Mouse (Mus musculus) forebrain, postnatal 0 days (tissue): ENCODE data around the gene Cnbp. TPM values are rescaled to one million over a fixed set of nuclear protein-coding genes. Genes with fewer than 3 reads are reported as not detected.

Source experiments
- ATAC-seq: fragments of 200-750 bp; cut with Nextera tagmentation; 2 replicates; pipeline ENCODE4 v1.8.0; 2017; ENCODE audit warnings: mild to moderate bottlenecking, moderate library complexity
- DNase-seq: peaks from one replicate; pipeline ENCODE4 v3.0.0-alpha.2; 2015
- H3K27ac ChIP-seq: fragments of 300-500 bp; sonication (generic); 2 replicates; pipeline ENCODE4 v1.5.1; 2014; ENCODE audit warnings: low read depth, mild to moderate bottlenecking, antibody characterized with exemption, low read length, moderate library complexity, mixed read lengths
- H3K27me3 ChIP-seq: fragments of 300-500 bp; sonication (generic); 2 replicates; pipeline ENCODE4 v1.6.1; 2014; ENCODE audit warnings: mild to moderate bottlenecking, low read length, mixed read lengths; ENCODE audit not compliant: insufficient read depth
- H3K36me3 ChIP-seq: fragments of 300-500 bp; sonication (generic); 2 replicates; pipeline ENCODE4 v1.6.1; 2014; ENCODE audit warnings: mild to moderate bottlenecking, moderate library complexity; ENCODE audit not compliant: insufficient read depth
- H3K4me1 ChIP-seq: fragments of 300-500 bp; sonication (generic); 2 replicates; pipeline ENCODE4 v1.6.1; 2014; ENCODE audit warnings: antibody characterized with exemption; ENCODE audit not compliant: insufficient read depth
- H3K4me2 ChIP-seq: fragments of 300-500 bp; sonication (generic); 2 replicates; pipeline ENCODE4 v1.6.1; 2014; ENCODE audit warnings: low read depth, mild to moderate bottlenecking, moderate library complexity
- H3K4me3 ChIP-seq: fragments of 300-500 bp; sonication (generic); 2 replicates; pipeline ENCODE4 v1.5.1; 2014; ENCODE audit warnings: low read depth, low read length, mixed read lengths
- H3K9ac ChIP-seq: fragments of 300-500 bp; sonication (generic); 2 replicates; pipeline ENCODE4 v1.6.1; 2014; ENCODE audit warnings: mild to moderate bottlenecking
- H3K9me3 ChIP-seq: fragments of 300-500 bp; sonication (generic); 2 replicates; pipeline ENCODE4 v1.6.1; 2016; ENCODE audit warnings: low read length
- CTCF ChIP-seq: sonication (generic); IDR thresholded peaks from 2 replicates; pipeline ENCODE4 v1.5.1; 2016; ENCODE audit warnings: antibody characterized with exemption, control low read depth, low read depth
- WGBS: fragments of 180-500 bp; shearing (Covaris S2); extraction: QIAGEN DNeasy Blood & Tissue Kit; methylation state at CpG from one replicate; pipeline ENCODE4 v1.1.7; 2014; 5-methylcytosine and 5-hydroxymethylcytosine counted together
- polyA plus RNA-seq: library from polyadenylated mRNA; unstranded; fragments of >200 nt; fragmentation: Nextera tagmentation; extraction: Ambion mirVana; gene quantifications from 2 replicates; pipeline ENCODE4 v1.2.1, GENCODE M21; 2015
- total RNA-seq: library from RNA; depleted of rRNA; stranded (reverse); fragments of >200 nt; gene quantifications from 2 replicates; pipeline ENCODE4 v1.2.3, GENCODE M21; 2014; rRNA removed

Cnbp gene
- total and polyA plus RNA-seq, 2 experiments from 2014 or later = 244 to 687 TPM

GRCm38 (mm10) chr6:87796251-87796880 is 54.5 kb downstream of the Cnbp start:
- Histone ChIP-seq H3K27me3 (no peaks in the 10 kb centered on the region), H3K36me3 (peaks cover 23% of the 10 kb centered on the region), H3K27ac (no peak overlapping the region), H3K9me3 (no peaks in the 10 kb centered on the region), H3K9ac (no peak overlapping the region), H3K4me1 (no peaks in the 10 kb centered on the region), H3K4me3 (no peak overlapping the region), H3K4me2 (no peak overlapping the region)
- DNase-seq (no peak), ATAC-seq (no peak)
- no peak for TF ChIP-seq CTCF
- WGBS = 84% methylated on average over 6 of the region's 6 CpGs

- Histone ChIP-seq H3K4me2 (no peak overlapping the region), H3K4me1 (no peaks in the 10 kb centered on the region), H3K27me3 (no peaks in the 10 kb centered on the region), H3K9ac (no peak overlapping the region), H3K4me3 (no peak overlapping the region), H3K27ac (no peak overlapping the region), H3K9me3 (no peaks in the 10 kb centered on the region), H3K36me3 (peaks cover 29% of the 10 kb centered on the region)
- TF ChIP-seq CTCF = no peak
- DNase-seq = no peak
- WGBS = 61% methylated on average over 6 of the region's 6 CpGs
- ATAC-seq = no peak
Measured at GRCm38 (mm10) chr6:87795385-87796150, 55.3 kb downstream of the Cnbp start.

- H3K4me2 ChIP-seq = no peak overlapping the region
- H3K4me3 ChIP-seq = no peak overlapping the region
- TF ChIP-seq CTCF = no peak
- no peaks in the 10 kb centered on the region for H3K4me1 ChIP-seq
- H3K9ac ChIP-seq = no peak overlapping the region
- DNase-seq = no peak
- no peaks in the 10 kb centered on the region for H3K9me3 ChIP-seq
- no peak overlapping the region for H3K27ac ChIP-seq
- H3K27me3 ChIP-seq = no peaks in the 10 kb centered on the region
- 94% methylated on average over 10 of the region's 10 CpGs for WGBS
- no peak for ATAC-seq
- H3K36me3 ChIP-seq = peaks cover 29% of the 10 kb centered on the region
Measured at GRCm38 (mm10) chr6:87793821-87794510, 56.9 kb downstream of the Cnbp start.

Other genes starting within 250 kb of the Cnbp start
- gene Aplf, start 178.9 kb downstream of the Cnbp start, total RNA-seq = 8.1 and 9.1 TPM in 2 replicates
- 8.8 and 12.0 TPM in 2 replicates for gene Aplf, start 178.9 kb downstream of the Cnbp start, polyA plus RNA-seq
- gene Efcc1, start 120.2 kb downstream of the Cnbp start, total RNA-seq = 4.8 and 7.3 TPM in 2 replicates
- 4.7 and 7.8 TPM in 2 replicates for gene Efcc1, start 120.2 kb downstream of the Cnbp start, polyA plus RNA-seq
- gene Gp9, start 73.0 kb downstream of the Cnbp start, total RNA-seq = 0.33 TPM in 1 of 2 replicates, not detected in the other
- gene Gp9, start 73.0 kb downstream of the Cnbp start, polyA plus RNA-seq = 0.18 and 0.28 TPM in 2 replicates
- gene Rab43, start 38.9 kb downstream of the Cnbp start, total RNA-seq = 14.2 and 24.3 TPM in 2 replicates
- 7.2 and 9.3 TPM in 2 replicates for gene Rab43, start 38.9 kb downstream of the Cnbp start, polyA plus RNA-seq
- gene Gm45140, start 15.3 kb downstream of the Cnbp start, total RNA-seq = 1.7 and 4.7 TPM in 2 replicates
- gene Gm45140, start 15.3 kb downstream of the Cnbp start, polyA plus RNA-seq = 1.0 and 2.0 TPM in 2 replicates
- gene Isy1, start 12.3 kb downstream of the Cnbp start, total RNA-seq = 30.1 and 31.5 TPM in 2 replicates
- 28.2 and 28.5 TPM in 2 replicates for gene Isy1, start 12.3 kb downstream of the Cnbp start, polyA plus RNA-seq
- gene Copg1, start 36.7 kb upstream of the Cnbp start, total RNA-seq = 171 and 186 TPM in 2 replicates
- gene Copg1, start 36.7 kb upstream of the Cnbp start, polyA plus RNA-seq = 163 and 180 TPM in 2 replicates
- 25.7 and 42.5 TPM in 2 replicates for gene Hmces, start 62.8 kb upstream of the Cnbp start, total RNA-seq
- 40.4 and 45.2 TPM in 2 replicates for gene Hmces, start 62.8 kb upstream of the Cnbp start, polyA plus RNA-seq
- 16.7 and 26.7 TPM in 2 replicates for gene H1fx, start 130.5 kb upstream of the Cnbp start, total RNA-seq
- gene H1fx, start 130.5 kb upstream of the Cnbp start, polyA plus RNA-seq = 66.3 and 68.6 TPM in 2 replicates
- gene Rab7, start 194.2 kb upstream of the Cnbp start, total RNA-seq = 75.9 and 88.9 TPM in 2 replicates
- gene Rab7, start 194.2 kb upstream of the Cnbp start, polyA plus RNA-seq = 360 and 367 TPM in 2 replicates
- gene Rpn1, start 233.4 kb upstream of the Cnbp start, total RNA-seq = 156 and 192 TPM in 2 replicates
- gene Rpn1, start 233.4 kb upstream of the Cnbp start, polyA plus RNA-seq = 242 and 248 TPM in 2 replicates